Mouse (Mus musculus): Measurements from ENCODE around the gene Carns1. TPM values are rescaled to one million over a fixed set of nuclear protein-coding genes. Genes with fewer than 3 reads are reported as not detected.

Gene Carns1
- polyA plus RNA-seq, 1 experiment from 2014 or later: 4.4 TPM

Small RNAs within 50 kb of the gene (microRNA-seq; reads per million reads assigned to microRNA genes)
- not detected for gene Gm26115

Other genes starting within 250 kb of the Carns1 start
- gene Aldh3b1, start 245.7 kb downstream of the Carns1 start, polyA plus RNA-seq (2015; fragmentation: Nextera tagmentation; extraction: Ambion mirVana): 2.2 and 2.3 TPM in 2 replicates
- 12.4 and 13.6 TPM in 2 replicates for gene Unc93b1, start 240.3 kb downstream of the Carns1 start, polyA plus RNA-seq (2015; fragmentation: Nextera tagmentation; extraction: Ambion mirVana)
- gene Aldh3b3, start 216.8 kb downstream of the Carns1 start, polyA plus RNA-seq (2015; fragmentation: Nextera tagmentation; extraction: Ambion mirVana): not detected in 2 replicates
- 0.06 TPM in 1 of 2 replicates, not detected in the other for gene Aldh3b2, start 203.2 kb downstream of the Carns1 start, polyA plus RNA-seq (2015; fragmentation: Nextera tagmentation; extraction: Ambion mirVana)
- 10.4 and 10.8 TPM in 2 replicates for gene Acy3, start 188.9 kb downstream of the Carns1 start, polyA plus RNA-seq (2015; fragmentation: Nextera tagmentation; extraction: Ambion mirVana)
- not detected in 2 replicates for gene Tbx10, start 182.7 kb downstream of the Carns1 start, polyA plus RNA-seq (2015; fragmentation: Nextera tagmentation; extraction: Ambion mirVana)
- gene Nudt8, start 174.9 kb downstream of the Carns1 start, polyA plus RNA-seq (2015; fragmentation: Nextera tagmentation; extraction: Ambion mirVana): 51.7 and 60.0 TPM in 2 replicates
- gene Gm49405, start 174.9 kb downstream of the Carns1 start, polyA plus RNA-seq (2015; fragmentation: Nextera tagmentation; extraction: Ambion mirVana): 4.1 and 5.4 TPM in 2 replicates
- 80.5 and 99.3 TPM in 2 replicates for gene Doc2g, start 172.2 kb downstream of the Carns1 start, polyA plus RNA-seq (2015; fragmentation: Nextera tagmentation; extraction: Ambion mirVana)
- 407 and 462 TPM in 2 replicates for gene Ndufv1, start 162.7 kb downstream of the Carns1 start, polyA plus RNA-seq (2015; fragmentation: Nextera tagmentation; extraction: Ambion mirVana)
- 380 and 421 TPM in 2 replicates for gene Gstp1, start 137.5 kb downstream of the Carns1 start, polyA plus RNA-seq (2015; fragmentation: Nextera tagmentation; extraction: Ambion mirVana)
- gene Gstp2, start 129.5 kb downstream of the Carns1 start, polyA plus RNA-seq (2015; fragmentation: Nextera tagmentation; extraction: Ambion mirVana): 5.1 and 5.9 TPM in 2 replicates
- 0.29 and 0.61 TPM in 2 replicates for gene Gstp3, start 115.9 kb downstream of the Carns1 start, polyA plus RNA-seq (2015; fragmentation: Nextera tagmentation; extraction: Ambion mirVana)
- not detected in 2 replicates for gene Cabp2, start 93.9 kb downstream of the Carns1 start, polyA plus RNA-seq (2015; fragmentation: Nextera tagmentation; extraction: Ambion mirVana)
- 64.5 and 64.9 TPM in 2 replicates for gene Cdk2ap2, start 78.3 kb downstream of the Carns1 start, polyA plus RNA-seq (2015; fragmentation: Nextera tagmentation; extraction: Ambion mirVana)
- gene Pitpnm1, start 75.5 kb downstream of the Carns1 start, polyA plus RNA-seq (2015; fragmentation: Nextera tagmentation; extraction: Ambion mirVana): 18.2 and 21.8 TPM in 2 replicates
- gene Aip, start 49.6 kb downstream of the Carns1 start, polyA plus RNA-seq (2015; fragmentation: Nextera tagmentation; extraction: Ambion mirVana): 84.3 and 96.3 TPM in 2 replicates
- gene Gpr152, start 35.7 kb downstream of the Carns1 start, polyA plus RNA-seq (2015; fragmentation: Nextera tagmentation; extraction: Ambion mirVana): not detected in 2 replicates
- not detected in 2 replicates for gene Cabp4, start 31.4 kb downstream of the Carns1 start, polyA plus RNA-seq (2015; fragmentation: Nextera tagmentation; extraction: Ambion mirVana)
- 107 and 122 TPM in 2 replicates for gene Coro1b, start 26.9 kb downstream of the Carns1 start, polyA plus RNA-seq (2015; fragmentation: Nextera tagmentation; extraction: Ambion mirVana)
- 1.2 and 1.4 TPM in 2 replicates for gene Ptprcap, start 21.9 kb downstream of the Carns1 start, polyA plus RNA-seq (2015; fragmentation: Nextera tagmentation; extraction: Ambion mirVana)
- gene Rps6kb2, start 12.1 kb downstream of the Carns1 start, polyA plus RNA-seq (2015; fragmentation: Nextera tagmentation; extraction: Ambion mirVana): 46.0 and 47.1 TPM in 2 replicates
- 2.0 and 2.7 TPM in 2 replicates for gene Tbc1d10c, start 15.8 kb upstream of the Carns1 start, polyA plus RNA-seq (2015; fragmentation: Nextera tagmentation; extraction: Ambion mirVana)
- 642 and 729 TPM in 2 replicates for gene Ppp1ca, start 16.6 kb upstream of the Carns1 start, polyA plus RNA-seq (2015; fragmentation: Nextera tagmentation; extraction: Ambion mirVana)
- 21.3 and 22.2 TPM in 2 replicates for gene Rad9a, start 26.2 kb upstream of the Carns1 start, polyA plus RNA-seq (2015; fragmentation: Nextera tagmentation; extraction: Ambion mirVana)
- gene Clcf1, start 38.8 kb upstream of the Carns1 start, polyA plus RNA-seq (2015; fragmentation: Nextera tagmentation; extraction: Ambion mirVana): 1.1 and 1.9 TPM in 2 replicates
- gene AC109138.7, start 38.9 kb upstream of the Carns1 start, polyA plus RNA-seq (2015; fragmentation: Nextera tagmentation; extraction: Ambion mirVana): not detected in 2 replicates
- gene Pold4, start 56.4 kb upstream of the Carns1 start, polyA plus RNA-seq (2015; fragmentation: Nextera tagmentation; extraction: Ambion mirVana): 19.9 and 23.5 TPM in 2 replicates
- gene Ssh3, start 93.7 kb upstream of the Carns1 start, polyA plus RNA-seq (2015; fragmentation: Nextera tagmentation; extraction: Ambion mirVana): 5.0 and 6.7 TPM in 2 replicates
- gene Ankrd13d, start 107.7 kb upstream of the Carns1 start, polyA plus RNA-seq (2015; fragmentation: Nextera tagmentation; extraction: Ambion mirVana): 1.0 and 1.6 TPM in 2 replicates
- gene Grk2, start 130.7 kb upstream of the Carns1 start, polyA plus RNA-seq (2015; fragmentation: Nextera tagmentation; extraction: Ambion mirVana): 9.4 and 12.9 TPM in 2 replicates
- 31.6 and 35.5 TPM in 2 replicates for gene Kdm2a, start 222.8 kb upstream of the Carns1 start, polyA plus RNA-seq (2015; fragmentation: Nextera tagmentation; extraction: Ambion mirVana)